Mouse (Mus musculus) left cerebral cortex, postnatal 4 days (tissue): ENCODE measurements around the gene Ap4s1. TPM values are rescaled to one million over a fixed set of nuclear protein-coding genes. Genes with fewer than 3 reads are reported as not detected.
"Not testable (repeated sequence)": the region's sequence is repeated elsewhere in the genome, so short reads cannot be mapped to it uniquely, and the experiment has no call there.

ENCODE experiments used
- DNase-seq: peaks from one replicate; pipeline ENCODE4 v3.0.0-alpha.2; 2022
- intact Hi-C: fragments of 180-260 bp; cut with DNase I; formaldehyde crosslinking; loops from one replicate; pipeline ENCODE4 v1.15.1; 2025
- total RNA-seq, 2 experiments: library from RNA; stranded (reverse); gene quantifications; 2 replicates each; pipeline ENCODE4 v1.2.3; 2021

Gene Ap4s1
- 10 to 100 TPM; 31.5 to 31.6 TPM for total RNA-seq

GRCm38 (mm10) chr12:51690893-51691844 lies at the start of gene Ap4s1:
TSS of gene Ap4s1 (plus strand) at chr12:51691033.
- DNase-seq = peak; percentile 71
- intact Hi-C loops = no loop called here

DNA sequence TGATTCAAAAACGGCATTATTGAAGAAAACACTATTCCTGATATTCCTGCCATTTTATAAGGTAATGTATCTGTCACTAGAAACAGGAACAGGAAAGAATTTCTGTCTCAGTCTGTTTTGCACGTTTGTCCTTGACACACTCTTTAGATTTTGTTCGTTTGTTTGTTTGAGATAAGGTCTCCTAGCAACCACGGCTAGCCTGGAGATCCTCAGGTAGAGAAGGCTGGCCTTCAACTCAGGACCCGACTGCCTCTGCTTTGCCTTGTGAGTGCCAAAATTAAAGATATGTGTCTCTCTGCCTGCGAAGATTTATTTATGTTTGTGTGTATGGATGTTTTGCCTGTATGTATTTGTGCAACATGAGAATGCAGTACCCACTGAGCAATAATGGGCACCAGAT lies 49.0 kb upstream of the Ap4s1 start:
- intact Hi-C loops = no loop called here
- no peak for DNase-seq

DNA sequence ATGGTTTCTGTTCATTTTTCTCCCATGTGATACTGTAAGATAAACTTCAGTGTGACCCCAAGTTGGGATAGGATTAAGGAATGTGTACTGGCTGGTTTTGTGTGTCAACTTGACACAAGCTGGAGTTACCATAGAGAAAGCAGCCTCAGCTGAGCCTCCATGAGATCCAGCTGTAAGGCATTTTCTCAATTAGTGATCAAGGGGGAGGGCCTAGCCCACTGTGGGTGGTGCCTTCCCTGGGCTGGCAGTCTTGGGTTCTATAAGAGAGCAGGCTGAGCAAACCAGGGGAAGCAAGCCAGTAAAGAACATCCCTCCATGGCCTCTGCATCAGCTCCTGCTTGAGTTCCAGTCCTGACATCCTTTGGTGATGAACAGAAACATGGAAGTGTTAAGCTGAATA lies 41.4 kb upstream of the Ap4s1 start:
- DNase-seq, intact Hi-C loops: not testable (repeated sequence)

DNA sequence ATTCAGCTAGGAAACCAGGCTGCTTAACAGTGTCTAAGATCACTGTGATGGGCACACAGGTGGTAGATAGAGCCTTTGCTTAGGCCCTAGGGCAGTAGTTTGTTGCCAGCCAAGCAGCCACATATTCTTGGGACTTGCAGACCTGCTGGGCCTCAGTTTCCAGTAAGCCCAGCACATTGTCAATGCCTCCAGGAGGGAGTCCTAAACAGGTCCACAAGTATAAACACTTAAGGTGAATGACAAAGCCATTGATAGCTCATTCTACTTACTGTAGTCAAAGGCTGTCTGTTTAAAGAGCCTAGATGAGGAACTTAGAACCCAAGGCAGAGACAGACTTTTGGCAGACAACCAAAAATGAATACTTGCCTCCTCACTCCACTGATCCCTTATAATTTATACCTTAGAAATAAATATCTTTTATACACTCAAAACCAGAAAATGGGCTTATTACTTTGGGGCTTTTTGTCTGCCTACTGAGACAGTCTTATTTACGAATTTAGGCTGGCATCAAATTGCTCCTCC lies 34.8 kb upstream of the Ap4s1 start:
- no peak for DNase-seq
- intact Hi-C loops = no loop called here

DNA sequence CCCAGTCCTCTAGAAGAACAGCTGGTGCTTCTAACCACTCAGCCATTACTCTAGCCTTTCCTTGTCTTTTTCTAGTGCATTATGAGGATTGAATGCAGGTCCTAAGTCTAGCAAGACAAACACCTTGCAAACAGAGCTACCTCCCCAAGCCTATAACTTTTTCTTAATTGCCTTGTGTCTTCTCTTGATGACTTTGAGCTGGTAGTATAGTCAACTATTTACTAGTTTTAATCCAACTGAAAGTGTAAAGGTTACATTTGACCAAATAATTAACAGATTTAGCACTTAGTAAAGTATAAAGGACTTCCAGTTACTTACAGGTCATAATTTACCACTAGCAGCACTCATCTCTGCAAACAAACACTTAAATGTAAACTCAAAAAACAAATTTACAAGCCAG lies 27.8 kb upstream of the Ap4s1 start:
- no peak for DNase-seq
- intact Hi-C loops = no loop called here

- DNase-seq = no peak
- intact Hi-C loops = no loop called here
Measured at GRCm38 (mm10) chr12:51663908-51664307, 26.9 kb upstream of the Ap4s1 start.

DNA sequence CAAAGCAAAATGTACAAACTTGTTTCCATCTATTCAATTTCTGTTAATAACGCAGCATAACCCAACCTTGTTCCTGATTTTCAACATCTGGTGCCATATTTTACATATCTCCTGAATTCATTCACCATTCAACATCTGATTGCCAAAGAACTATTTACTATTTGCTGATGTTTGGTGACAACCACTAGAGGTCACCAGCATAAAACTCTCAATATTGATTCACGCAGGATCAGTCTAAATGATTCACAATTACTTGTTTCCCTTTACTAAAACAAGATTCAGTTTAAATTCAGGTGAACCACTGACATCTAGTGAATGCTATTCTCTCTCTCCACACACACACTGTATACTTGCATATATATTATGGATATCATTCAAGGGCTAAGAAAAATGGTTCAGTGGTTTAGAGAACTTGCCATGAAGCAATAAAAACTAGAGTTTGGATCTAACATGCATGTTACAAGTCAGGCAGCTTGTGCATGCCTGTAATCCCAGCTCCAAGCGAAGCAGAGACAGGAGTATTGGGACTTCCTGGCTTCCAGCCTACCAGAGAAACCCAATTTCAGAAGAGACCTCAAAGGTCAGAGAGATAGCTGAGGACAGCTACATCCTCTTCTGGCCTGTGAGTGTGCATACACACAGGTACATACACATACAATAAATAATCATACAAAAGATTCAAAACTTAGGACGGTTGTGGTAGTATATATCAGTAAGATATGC lies 24.0 kb upstream of the Ap4s1 start:
- intact Hi-C loops = no loop called here
- DNase-seq = no peak

DNA sequence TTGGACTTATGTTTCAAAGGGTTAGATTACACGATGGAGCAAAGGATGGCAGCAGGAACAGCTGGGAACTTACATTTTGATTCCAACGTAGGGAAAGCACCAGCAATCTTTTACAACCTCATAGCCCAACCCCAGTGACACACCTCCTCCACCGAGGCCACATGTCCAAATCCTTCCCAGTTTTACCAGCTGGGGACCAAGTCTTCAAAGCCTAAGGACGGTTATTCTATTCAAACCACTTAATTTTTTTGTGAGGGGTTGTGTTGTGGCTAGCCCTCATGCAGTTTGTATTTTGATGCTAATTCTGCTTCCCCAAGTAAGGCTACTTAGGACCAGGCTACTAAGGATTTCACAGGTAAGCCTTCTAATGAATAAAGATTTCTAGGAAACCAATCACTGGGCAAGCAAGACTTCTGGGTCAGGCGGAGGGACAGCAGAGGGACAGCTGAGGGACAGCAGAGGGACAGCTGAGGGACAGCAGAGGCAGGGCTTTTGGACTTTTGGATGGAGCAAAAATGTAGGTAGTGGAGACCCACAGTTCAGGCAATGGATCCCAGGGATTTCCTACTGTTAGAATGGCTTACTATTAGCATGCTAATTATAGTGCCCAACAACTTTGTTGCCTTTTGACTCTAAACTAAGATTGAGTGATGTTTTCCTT lies 19.5 kb upstream of the Ap4s1 start:
- intact Hi-C loops = no loop called here
- no peak for DNase-seq

- no peak for DNase-seq
- intact Hi-C loops = no loop called here
Measured at GRCm38 (mm10) chr12:51673270-51673669, 17.6 kb upstream of the Ap4s1 start.

GRCm38 (mm10) chr12:51676442-51676841 lies 14.4 kb upstream of the Ap4s1 start:
- intact Hi-C loops = no loop called here
- no peak for DNase-seq

GRCm38 (mm10) chr12:51678844-51679243 lies 12.0 kb upstream of the Ap4s1 start:
- DNase-seq = peak; percentile 23
- intact Hi-C loops = no loop called here

DNA sequence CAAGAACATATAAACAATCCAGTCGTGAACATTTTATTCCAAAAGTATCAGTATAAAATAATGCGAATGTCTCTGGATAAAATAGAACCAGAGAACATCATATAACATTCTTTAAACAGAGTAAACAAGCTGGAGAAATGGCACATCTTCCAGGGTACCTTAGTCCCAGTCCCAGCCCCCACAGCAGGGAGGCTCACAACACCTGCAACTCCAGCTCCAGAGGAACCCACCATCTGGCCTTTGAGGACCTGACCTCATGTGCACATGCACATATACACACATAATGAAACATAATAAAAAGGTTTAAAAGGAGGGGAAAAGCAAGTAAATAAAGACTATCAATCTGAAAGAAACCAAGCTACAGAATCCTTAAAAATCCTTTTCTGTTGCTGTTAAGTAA lies 2.3 kb upstream of the Ap4s1 start:
- intact Hi-C loops = no loop called here
- DNase-seq = no peak

DNA sequence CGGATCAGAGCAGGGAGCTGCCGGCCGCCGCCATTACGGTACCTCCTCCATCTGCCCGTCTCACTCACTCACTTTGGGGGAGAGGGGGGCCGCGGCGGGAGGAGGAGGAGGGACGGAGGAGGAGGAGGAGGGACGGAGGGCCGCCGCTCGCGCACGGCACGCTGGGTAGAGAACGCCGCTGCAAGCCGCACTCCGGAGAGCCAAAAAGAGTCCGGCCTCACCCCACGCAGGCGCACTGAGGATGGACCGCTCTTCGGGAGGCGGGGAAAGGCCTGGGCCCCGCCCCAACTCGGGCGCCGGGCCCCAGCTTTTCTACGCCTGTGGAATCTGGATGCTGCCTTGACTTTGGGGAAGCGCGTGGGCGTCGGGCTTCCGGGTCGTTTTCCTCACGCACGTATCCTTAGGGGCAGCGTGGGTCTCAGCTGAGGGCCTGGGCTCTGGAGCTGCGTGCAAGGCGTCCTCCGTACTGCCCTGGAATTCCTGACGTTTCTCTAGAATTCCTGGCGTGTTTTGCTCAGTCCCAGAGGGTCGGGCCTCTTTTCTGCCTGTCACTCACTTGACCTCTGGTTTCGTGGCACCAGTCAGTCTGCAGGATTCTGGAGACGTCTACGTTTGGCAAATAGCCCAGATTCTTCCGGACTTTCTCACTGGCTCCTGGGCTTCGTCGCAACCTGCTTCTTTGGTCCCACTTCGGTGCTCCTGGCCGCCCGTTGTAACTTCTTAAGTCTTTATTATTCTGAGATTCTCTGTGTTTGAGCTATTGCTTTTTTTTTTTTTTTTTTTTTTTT lies 1.2 kb downstream of the Ap4s1 start, which contains the start of gene Strn3:
TSS of gene Strn3 (minus strand) at position 53 of the 788 bp plus-strand sequence.
- peak; percentile 97 for DNase-seq
- intact Hi-C loops = no loop called here

DNA sequence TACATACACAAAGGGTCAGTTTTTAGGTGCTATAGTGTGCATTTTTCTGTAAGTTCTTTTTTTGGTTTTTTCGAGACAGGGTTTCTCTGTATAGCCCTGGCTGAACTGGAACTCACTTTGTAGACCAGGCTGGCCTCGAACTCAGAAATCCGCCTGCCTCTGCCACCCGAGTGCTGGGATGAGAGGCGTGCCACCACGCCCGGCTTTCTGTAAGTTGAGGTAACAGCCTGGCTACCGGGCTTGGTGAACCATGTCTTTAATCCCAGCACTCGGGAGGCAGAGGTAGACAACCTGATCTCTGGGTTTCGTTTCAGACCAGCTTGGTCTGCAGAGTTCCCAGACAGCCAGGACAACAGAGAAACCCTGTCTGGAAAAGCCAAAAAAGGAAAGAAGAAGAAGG lies 2.0 kb downstream of the Ap4s1 start:
- intact Hi-C loops = not testable (repeated sequence)

GRCm38 (mm10) chr12:51693419-51693818 lies 2.6 kb downstream of the Ap4s1 start:
- intact Hi-C loops = no loop called here
- DNase-seq = no peak

More for the DNA sequence above, 2.0 kb downstream of the Ap4s1 start:
- DNase-seq = not testable (repeated sequence)

GRCm38 (mm10) chr12:51694096-51694495 lies 3.3 kb downstream of the Ap4s1 start:
- intact Hi-C loops = no loop called here
- no peak for DNase-seq

- intact Hi-C loops = no loop called here
- DNase-seq = no peak
Measured at GRCm38 (mm10) chr12:51694966-51695365, 4.1 kb downstream of the Ap4s1 start.

DNA sequence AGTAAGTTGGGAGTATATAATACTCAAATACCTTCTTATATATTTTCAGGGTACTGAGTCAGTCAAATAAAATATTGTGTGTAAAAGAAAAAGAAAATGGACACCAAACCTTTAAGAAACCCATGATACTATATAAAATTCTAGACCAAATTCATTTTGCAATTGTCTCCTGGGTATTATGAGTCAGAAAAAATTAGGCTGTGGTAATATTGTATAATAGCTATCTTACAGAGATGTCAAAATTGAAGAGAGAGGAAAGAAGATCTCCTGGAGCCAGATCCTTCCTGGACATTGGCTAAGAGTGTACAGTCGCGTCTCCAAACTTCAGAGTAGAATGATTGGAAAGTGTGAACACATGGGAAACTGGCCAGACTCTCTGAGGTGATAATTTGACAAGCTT lies 5.3 kb downstream of the Ap4s1 start:
- intact Hi-C loops = no loop called here
- DNase-seq = no peak

DNA sequence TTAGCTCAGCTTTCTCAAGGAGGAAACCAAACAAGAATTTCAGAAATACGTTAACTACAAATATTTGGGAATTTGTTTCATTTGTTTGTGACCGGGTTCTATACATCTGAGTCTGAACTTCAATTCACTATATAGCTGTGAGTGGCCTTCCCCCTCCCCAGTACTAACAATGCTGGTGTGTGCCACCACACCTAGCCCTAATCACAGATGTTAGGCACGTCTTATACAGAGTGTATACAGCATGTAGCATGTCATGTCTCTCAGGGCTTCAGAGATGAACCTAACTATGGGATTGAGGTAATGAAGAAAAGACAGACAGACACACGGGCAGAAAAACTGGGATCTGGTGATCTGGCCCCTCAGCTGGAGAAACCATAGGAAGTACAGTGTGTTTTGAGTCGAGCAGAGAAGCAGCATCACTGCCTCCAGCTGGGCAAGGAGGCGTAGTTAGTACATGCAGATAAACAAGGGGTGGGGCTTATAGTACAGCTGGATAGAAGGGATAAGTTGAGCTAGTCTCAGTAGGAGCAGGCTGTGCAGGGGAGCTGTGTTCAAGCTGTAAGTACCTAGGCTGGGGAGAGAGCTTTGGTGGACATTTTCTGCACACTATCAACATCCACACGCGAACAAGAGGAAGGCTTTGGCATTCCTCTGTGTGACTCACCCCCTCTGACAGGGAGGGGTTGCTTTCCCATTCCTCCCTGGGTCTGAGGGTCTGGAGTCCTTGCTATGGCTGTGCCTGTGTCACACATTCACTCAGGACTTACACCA lies 9.0 kb downstream of the Ap4s1 start:
- intact Hi-C loops = no loop called here
- DNase-seq = no peak
